Mouse (Mus musculus) telencephalon, adult 2 months (tissue): ENCODE measurements around the gene Nup214.
A peak's percentile ranks its signal among the peaks of the same experiment; 100 is the strongest.
"Not testable (repeated sequence)": the region's sequence is repeated elsewhere in the genome, so short reads cannot be mapped to it uniquely, and the experiment has no call there.

ENCODE experiments used
- DNase-seq: peaks from one replicate; pipeline ENCODE4 v3.0.0-alpha.2; 2011; ENCODE audit warnings: low read depth, low spot score

The Nup214 gene

GRCm38 (mm10) chr2:31963491-31963890 lies 10.7 kb upstream of the Nup214 start:
- DNase-seq = no peak

GRCm38 (mm10) chr2:31964191-31964590 lies 10.0 kb upstream of the Nup214 start:
- DNase-seq = no peak

- DNase-seq = no peak
Observed at GRCm38 (mm10) chr2:31965110-31965509, 9.1 kb upstream of the Nup214 start.

- no peak for DNase-seq
Observed at GRCm38 (mm10) chr2:31966801-31967200, 7.4 kb upstream of the Nup214 start.

- DNase-seq = no peak
Observed at GRCm38 (mm10) chr2:31972589-31972988, 1.6 kb upstream of the Nup214 start.

- no peak for DNase-seq
Observed at GRCm38 (mm10) chr2:31974809-31975371, 654 bp downstream of the Nup214 start.

GRCm38 (mm10) chr2:31987774-31988173 lies 13.5 kb downstream of the Nup214 start:
- DNase-seq = no peak

- DNase-seq = no peak
Observed at GRCm38 (mm10) chr2:31990961-31991360, 16.7 kb downstream of the Nup214 start.

GRCm38 (mm10) chr2:31994896-31995295 lies 20.7 kb downstream of the Nup214 start:
- DNase-seq = no peak

- peak; percentile 93 for DNase-seq
Observed at GRCm38 (mm10) chr2:31996060-31996459, 21.8 kb downstream of the Nup214 start.

GRCm38 (mm10) chr2:31997539-31997938 lies 23.3 kb downstream of the Nup214 start:
- DNase-seq = no peak

- DNase-seq = no peak
Observed at GRCm38 (mm10) chr2:31998443-31998842, 24.2 kb downstream of the Nup214 start.

- no peak for DNase-seq
Observed at GRCm38 (mm10) chr2:32008311-32008710, 34.1 kb downstream of the Nup214 start.

GRCm38 (mm10) chr2:32008716-32009115 lies 34.5 kb downstream of the Nup214 start:
- no peak for DNase-seq

GRCm38 (mm10) chr2:32019704-32020103 lies 45.5 kb downstream of the Nup214 start:
- no peak for DNase-seq

- no peak for DNase-seq
Observed at GRCm38 (mm10) chr2:32020229-32020628, 46.0 kb downstream of the Nup214 start.

GRCm38 (mm10) chr2:32024372-32024771 lies 50.1 kb downstream of the Nup214 start:
- DNase-seq = no peak

GRCm38 (mm10) chr2:32029636-32030035 lies 55.4 kb downstream of the Nup214 start:
- peak; percentile 50 for DNase-seq

- DNase-seq = no peak
Observed at GRCm38 (mm10) chr2:32033436-32033835, 59.2 kb downstream of the Nup214 start.

GRCm38 (mm10) chr2:32034206-32034605 lies 60.0 kb downstream of the Nup214 start:
- DNase-seq = no peak

- peak; percentile 19 for DNase-seq
Observed at GRCm38 (mm10) chr2:32037279-32037858, 63.1 kb downstream of the Nup214 start.

- DNase-seq = peak; percentile 83
Observed at GRCm38 (mm10) chr2:32038661-32039081, 64.4 kb downstream of the Nup214 start.

GRCm38 (mm10) chr2:32040646-32041045 lies 66.4 kb downstream of the Nup214 start:
- DNase-seq = not testable (repeated sequence)

GRCm38 (mm10) chr2:32041087-32041486 lies 66.9 kb downstream of the Nup214 start:
- no peak for DNase-seq
